Mouse (Mus musculus) neural tube, embryonic 15.5 days (tissue): ENCODE data around the gene Dhdh. TPM values are rescaled to one million over a fixed set of nuclear protein-coding genes. Genes with fewer than 3 reads are reported as not detected.
"Not testable (repeated sequence)": the region's sequence is repeated elsewhere in the genome, so short reads cannot be mapped to it uniquely, and the experiment has no call there.

Source experiments
- ATAC-seq: fragments of 200-750 bp; cut with Nextera tagmentation; 2 replicates; pipeline ENCODE4 v1.8.0; 2017; ENCODE audit warnings: mild to moderate bottlenecking, moderate TSS enrichment, moderate library complexity; ENCODE audit not compliant: low FRiP score
- H3K27ac ChIP-seq: fragments of 300-500 bp; sonication (generic); replicated peaks from 2 replicates; pipeline ENCODE4 v1.5.1; 2015; ENCODE audit warnings: mild to moderate bottlenecking, inconsistent platforms
- H3K27me3 ChIP-seq: fragments of 300-500 bp; sonication (generic); replicated peaks from 2 replicates; pipeline ENCODE4 v1.6.1; 2015; ENCODE audit warnings: inconsistent platforms
- H3K36me3 ChIP-seq: fragments of 300-500 bp; sonication (generic); 2 replicates; pipeline ENCODE4 v1.6.1; 2015; ENCODE audit warnings: inconsistent platforms
- H3K4me1 ChIP-seq: fragments of 300-500 bp; sonication (generic); 2 replicates; pipeline ENCODE4 v1.6.1; 2015; ENCODE audit warnings: inconsistent platforms
- H3K4me2 ChIP-seq: fragments of 300-500 bp; sonication (generic); 2 replicates; pipeline ENCODE4 v1.6.1; 2015; ENCODE audit warnings: inconsistent platforms, mild to moderate bottlenecking, moderate library complexity
- H3K4me3 ChIP-seq: fragments of 300-500 bp; sonication (generic); replicated peaks from 2 replicates; pipeline ENCODE4 v1.5.1; 2015; ENCODE audit warnings: mild to moderate bottlenecking, inconsistent platforms
- H3K9ac ChIP-seq: fragments of 300-500 bp; sonication (generic); replicated peaks from 2 replicates; pipeline ENCODE4 v1.6.1; 2015; ENCODE audit warnings: mild to moderate bottlenecking, inconsistent platforms
- H3K9me3 ChIP-seq: fragments of 300-500 bp; sonication (generic); replicated peaks from 2 replicates; pipeline ENCODE4 v1.6.1; 2016; ENCODE audit warnings: inconsistent platforms
- WGBS: fragments of 180-500 bp; shearing (Covaris S2); methylation state at CpG from one replicate; pipeline ENCODE4 v1.1.7; 2015; ENCODE audit warnings: mixed read lengths; 5-methylcytosine and 5-hydroxymethylcytosine counted together
- polyA plus RNA-seq: library from polyadenylated mRNA; unstranded; fragments of >200 nt; fragmentation: Nextera tagmentation; extraction: Ambion mirVana; gene quantifications from 2 replicates; pipeline ENCODE4 v1.2.1, GENCODE M21; 2015

Dhdh gene
- polyA plus RNA-seq, 1 experiment from 2014 or later: 4.2 TPM

- no peak for ATAC-seq
- Histone ChIP-seq H3K4me1 (peaks cover 34% of the 10 kb centered on the region), H3K9me3 (no peaks in the 10 kb centered on the region), H3K36me3 (peaks cover 25% of the 10 kb centered on the region), H3K27me3 (no peaks in the 10 kb centered on the region), H3K9ac (peak overlapping the region; percentile 36; the same call in 1 of the 2 replicates), H3K4me3 (peak overlapping the region; percentile 79), H3K4me2 (peak overlapping the region; percentile 96), H3K27ac (0 out of 2 replicates have a peak overlapping the region, but pooled peaks have one; percentile 41)
- 39% methylated on average over 7 of the region's 7 CpGs for WGBS
These were observed 21.4 kb downstream of the Dhdh start for GRCm38 (mm10) chr7:45467090-45467670.

- Histone ChIP-seq H3K4me2 (peak within 1 kb of the TSS; percentile 96), H3K27me3 (no peaks in the 10 kb centered on the region), H3K36me3 (peaks cover 30% of the 10 kb centered on the region), H3K9ac (peak within 1 kb of the TSS; percentile 89), H3K9me3 (no peaks in the 10 kb centered on the region), H3K4me1 (peaks cover 40% of the 10 kb centered on the region), H3K27ac (peak within 1 kb of the TSS; percentile 80), H3K4me3 (peak within 1 kb of the TSS; percentile 79)
- ATAC-seq: peak; percentile 86
- WGBS: under 1% methylated on average over 57 of the region's 58 CpGs
These were observed 22.1 kb downstream of the Dhdh start, which contains the start of gene Bax for GRCm38 (mm10) chr7:45466283-45467089. TSS of gene Bax (minus strand) at chr7:45466898.

GRCm38 (mm10) chr7:45465549-45465948, 23.1 kb downstream of the Dhdh start:
- peak overlapping the region; percentile 96 for H3K4me2 ChIP-seq
- no peak for ATAC-seq
- H3K27me3 ChIP-seq: no peaks in the 10 kb centered on the region
- peak overlapping the region; percentile 79 for H3K4me3 ChIP-seq
- H3K9me3 ChIP-seq: no peaks in the 10 kb centered on the region
- WGBS: 81% methylated on average over 9 of the region's 9 CpGs
- no peak overlapping the region for H3K27ac ChIP-seq
- H3K9ac ChIP-seq: peak overlapping the region; percentile 89
- H3K36me3 ChIP-seq: peaks cover 30% of the 10 kb centered on the region
- peaks cover 48% of the 10 kb centered on the region for H3K4me1 ChIP-seq

DNA sequence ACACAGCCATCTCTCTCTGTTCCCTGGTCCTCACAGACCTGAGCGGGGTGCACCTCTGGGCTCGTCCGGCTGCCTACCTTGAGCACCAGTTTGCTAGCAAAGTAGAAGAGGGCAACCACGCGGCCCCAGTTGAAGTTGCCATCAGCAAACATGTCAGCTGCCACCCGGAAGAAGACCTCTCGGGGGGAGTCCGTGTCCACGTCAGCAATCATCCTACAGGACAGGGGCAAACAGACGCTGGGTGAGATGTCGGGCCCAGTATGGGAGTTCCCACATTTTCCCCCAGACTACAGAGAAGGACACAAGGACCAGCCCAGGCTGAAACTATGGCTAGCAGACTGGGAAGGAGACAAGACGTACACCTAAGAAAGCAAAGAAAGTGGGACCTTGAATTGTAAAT, 23.5 kb downstream of the Dhdh start:
- peak overlapping the region; percentile 96 for H3K4me2 ChIP-seq

DNA sequence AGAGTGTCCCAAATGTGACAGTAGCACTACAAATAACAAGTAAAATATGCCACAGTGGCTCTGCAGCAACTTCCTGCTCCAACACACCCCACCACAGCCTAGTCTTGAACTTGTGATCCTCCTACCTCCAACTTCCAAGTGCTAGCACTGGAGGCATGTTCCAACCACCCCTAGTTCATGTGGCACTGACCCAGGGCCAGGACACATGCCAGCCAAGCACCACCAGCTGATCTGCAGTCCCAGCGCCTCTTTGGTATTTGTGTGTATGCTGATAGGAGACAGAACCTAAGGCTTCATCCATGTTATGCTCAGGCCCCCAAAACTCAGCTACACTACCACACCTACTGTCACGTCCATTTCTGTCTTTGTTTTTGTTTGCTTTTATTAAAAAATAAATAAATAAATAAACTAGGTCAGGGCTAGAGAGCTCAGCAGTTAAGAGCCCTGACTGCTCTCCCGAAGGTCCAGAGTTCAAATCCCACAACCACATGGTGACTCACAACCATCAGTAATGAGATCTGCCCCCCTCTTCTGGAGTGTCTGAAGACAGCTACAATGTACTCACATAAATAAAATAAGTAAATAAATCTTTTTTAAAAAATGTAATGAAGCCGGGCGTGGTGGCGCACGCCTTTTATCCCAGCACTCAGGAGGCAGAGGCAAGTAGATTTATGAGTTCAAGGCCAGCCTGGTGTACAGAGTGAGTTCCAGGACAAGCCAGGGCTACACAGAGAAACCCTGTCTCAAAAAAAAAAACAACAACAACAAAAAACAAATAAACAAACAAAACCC, 24.4 kb downstream of the Dhdh start:
- Histone ChIP-seq H3K27me3 (no peaks in the 10 kb centered on the region), H3K27ac (no peak overlapping the region), H3K4me2 (no peak overlapping the region), H3K9ac (no peak overlapping the region), H3K9me3 (no peaks in the 10 kb centered on the region), H3K36me3 (peaks cover 30% of the 10 kb centered on the region), H3K4me1 (peaks cover 54% of the 10 kb centered on the region), H3K4me3 (no peak overlapping the region)
- ATAC-seq: no peak
- 95% methylated on average over 7 of the region's 7 CpGs for WGBS

More for the DNA sequence above, 23.5 kb downstream of the Dhdh start:
- Histone ChIP-seq H3K9me3 (no peaks in the 10 kb centered on the region), H3K27me3 (no peaks in the 10 kb centered on the region), H3K4me3 (peak overlapping the region; percentile 79; the same call in 1 of the 2 replicates), H3K36me3 (peaks cover 30% of the 10 kb centered on the region), H3K9ac (no peak overlapping the region), H3K27ac (no peak overlapping the region), H3K4me1 (peaks cover 53% of the 10 kb centered on the region)
- ATAC-seq: no peak
- 97% methylated on average over 12 of the region's 12 CpGs for WGBS

- H3K9ac ChIP-seq, H3K27ac ChIP-seq, H3K27me3 ChIP-seq, H3K9me3 ChIP-seq, H3K4me3 ChIP-seq, ATAC-seq, H3K4me2 ChIP-seq: not testable (repeated sequence)
- WGBS: 88% methylated on average over 4 of the region's 4 CpGs
- peaks cover 34% of the 10 kb centered on the region for H3K36me3 ChIP-seq
- peaks cover 59% of the 10 kb centered on the region for H3K4me1 ChIP-seq
These were observed 25.7 kb downstream of the Dhdh start for GRCm38 (mm10) chr7:45462868-45463267.

GRCm38 (mm10) chr7:45462325-45462724, 26.3 kb downstream of the Dhdh start:
- ATAC-seq: no peak
- no peak overlapping the region for H3K4me2 ChIP-seq
- H3K4me1 ChIP-seq: peaks cover 62% of the 10 kb centered on the region
- H3K9ac ChIP-seq: no peak overlapping the region
- H3K27ac ChIP-seq: no peak overlapping the region
- H3K4me3 ChIP-seq: no peak overlapping the region
- 89% methylated on average over 4 of the region's 4 CpGs for WGBS
- no peaks in the 10 kb centered on the region for H3K27me3 ChIP-seq
- H3K9me3 ChIP-seq: no peaks in the 10 kb centered on the region
- peaks cover 38% of the 10 kb centered on the region for H3K36me3 ChIP-seq

DNA sequence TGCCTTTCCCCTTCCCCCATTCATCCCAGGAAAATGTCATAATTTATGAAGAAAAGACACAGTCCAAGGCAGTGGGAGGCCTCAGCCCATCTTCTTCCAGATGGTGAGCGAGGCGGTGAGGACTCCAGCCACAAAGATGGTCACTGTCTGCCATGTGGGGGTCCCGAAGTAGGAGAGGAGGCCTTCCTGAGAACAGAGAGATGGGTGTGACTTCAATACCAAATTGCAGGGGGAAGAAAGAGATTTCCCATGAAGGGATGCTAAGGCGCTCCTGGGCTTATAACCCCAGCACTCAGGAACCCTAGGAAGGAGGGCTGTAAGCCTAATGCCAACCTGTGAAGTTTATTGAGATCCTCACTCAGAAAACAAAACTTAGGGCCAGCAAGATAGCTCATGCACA, 26.8 kb downstream of the Dhdh start:
- WGBS: 75% methylated on average over 4 of the region's 4 CpGs
- H3K4me2 ChIP-seq: no peak overlapping the region
- H3K27ac ChIP-seq: no peak overlapping the region; the same call in 1 of the 2 replicates
- H3K9ac ChIP-seq: no peak overlapping the region
- no peak overlapping the region for H3K4me3 ChIP-seq
- peaks cover 62% of the 10 kb centered on the region for H3K4me1 ChIP-seq
- peaks cover 44% of the 10 kb centered on the region for H3K36me3 ChIP-seq
- no peaks in the 10 kb centered on the region for H3K27me3 ChIP-seq
- ATAC-seq: no peak
- no peaks in the 10 kb centered on the region for H3K9me3 ChIP-seq

- peaks cover 44% of the 10 kb centered on the region for H3K36me3 ChIP-seq
- H3K4me3 ChIP-seq: no peak overlapping the region
- no peaks in the 10 kb centered on the region for H3K9me3 ChIP-seq
- no peaks in the 10 kb centered on the region for H3K27me3 ChIP-seq
- 33% methylated on average over 5 of the region's 5 CpGs for WGBS
- H3K27ac ChIP-seq: peak overlapping the region; percentile 87
- ATAC-seq: no peak
- peak overlapping the region; percentile 59; the same call in 1 of the 2 replicates for H3K4me2 ChIP-seq
- H3K4me1 ChIP-seq: peaks cover 66% of the 10 kb centered on the region
- no peak overlapping the region for H3K9ac ChIP-seq
These were observed 27.3 kb downstream of the Dhdh start for GRCm38 (mm10) chr7:45461326-45461725.

DNA sequence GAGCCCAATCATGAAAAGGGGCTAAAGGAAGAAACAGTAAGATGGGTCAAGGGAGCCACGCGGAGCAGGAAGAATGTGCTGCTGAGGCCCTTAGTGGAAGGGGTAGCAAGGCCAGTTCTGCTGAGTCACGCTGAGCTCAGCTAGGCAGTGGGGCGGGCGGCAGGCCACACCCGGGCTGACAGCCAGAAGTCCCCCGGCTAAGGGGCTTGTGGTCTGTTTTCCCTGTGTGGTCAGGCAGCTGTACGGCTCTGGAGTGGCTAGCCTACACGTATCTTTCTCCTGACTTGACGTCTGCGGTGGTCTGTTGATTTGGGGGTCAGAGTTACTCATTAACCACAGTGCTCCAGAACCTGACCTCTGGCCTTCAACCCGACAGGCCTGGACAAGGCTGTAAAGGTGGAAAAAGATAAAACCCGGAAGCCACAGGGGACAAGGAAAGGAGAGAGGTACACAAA, 27.7 kb downstream of the Dhdh start:
- H3K4me1 ChIP-seq: peaks cover 62% of the 10 kb centered on the region
- H3K9ac ChIP-seq: no peak overlapping the region; the same call in 1 of the 2 replicates
- H3K27me3 ChIP-seq: no peaks in the 10 kb centered on the region
- H3K27ac ChIP-seq: peak overlapping the region; percentile 87
- WGBS: 20% methylated on average over 13 of the region's 13 CpGs
- H3K36me3 ChIP-seq: peaks cover 46% of the 10 kb centered on the region
- H3K9me3 ChIP-seq: no peaks in the 10 kb centered on the region
- H3K4me3 ChIP-seq: no peak overlapping the region; the same call in 1 of the 2 replicates
- no peak for ATAC-seq
- peak overlapping the region; percentile 59 for H3K4me2 ChIP-seq

GRCm38 (mm10) chr7:45460377-45460776, 28.2 kb downstream of the Dhdh start:
- Histone ChIP-seq H3K9ac (peak overlapping the region; percentile 27), H3K4me3 (peak overlapping the region; percentile 57), H3K4me2 (peak overlapping the region; percentile 59), H3K9me3 (no peaks in the 10 kb centered on the region), H3K4me1 (peaks cover 57% of the 10 kb centered on the region), H3K27ac (peak overlapping the region; percentile 87), H3K27me3 (no peaks in the 10 kb centered on the region), H3K36me3 (peaks cover 51% of the 10 kb centered on the region)
- WGBS: 74% methylated on average over 7 of the region's 7 CpGs
- ATAC-seq: peak; percentile 0; the same call in 1 of the 2 replicates
